ENCODE assay signal across 13 mouse cellular contexts in genomic region chr3:29602140-29602539, GRCm38 (mm10).
"Had no signal": no experiment of that assay in that cellular context is flagged by ENCODE, and none has a peak within 500 bp of the region (broad histone marks: within the 10 kb centered on the region; RNA-seq: fewer than 3 reads in every experiment).

No protein-coding gene starts in this region.

- H3K4me3 ChIP-seq: limb, embryonic 15.5 days; liver, embryonic 12.5 days; myocyte; neural tube, embryonic 15.5 days had no signal

- H3K36me3 ChIP-seq: limb, embryonic 15.5 days; liver, embryonic 12.5 days; neural tube, embryonic 15.5 days had no signal

- H3K9ac ChIP-seq: limb, embryonic 15.5 days; liver, embryonic 12.5 days; lung, embryonic 14.5 days; neural tube, embryonic 15.5 days had no signal

- H3K4me2 ChIP-seq: limb, embryonic 15.5 days; liver, embryonic 12.5 days; lung, embryonic 14.5 days; neural tube, embryonic 15.5 days had no signal

- H3K27ac ChIP-seq: limb, embryonic 15.5 days; liver, embryonic 12.5 days; neural tube, embryonic 15.5 days had no signal

- H3K27me3 ChIP-seq: limb, embryonic 15.5 days; liver, embryonic 12.5 days; neural tube, embryonic 15.5 days had no signal

- H3K9me3 ChIP-seq: limb, embryonic 15.5 days; liver, embryonic 12.5 days; neural tube, embryonic 15.5 days had no signal

- ATAC-seq: hindbrain, embryonic 16.5 days; inflammation-experienced regulatory T-cells, adult 6 months; liver, embryonic 12.5 days had no signal

- H3K4me1 ChIP-seq: limb, embryonic 15.5 days; liver, embryonic 12.5 days; neural tube, embryonic 15.5 days had no signal

- DNase-seq: layer of hippocampus, adult 9-11 months; layer of hippocampus, postnatal 36 days; lung, embryonic 14.5 days; lung, postnatal 10 days; lung, postnatal 4 days; right cerebral cortex, postnatal 14 days; thymus, postnatal 36 days had no signal
